Mouse (Mus musculus) adrenal gland, postnatal 14 days (tissue): ENCODE data around the gene Mlph. TPM values are rescaled to one million over a fixed set of nuclear protein-coding genes. Genes with fewer than 3 reads are reported as not detected.
A peak's percentile ranks its signal among the peaks of the same experiment; 100 is the strongest.

Experiments used
- DNase-seq: peaks from one replicate; pipeline ENCODE4 v3.0.0; 2021; ENCODE audit warnings: mixed read lengths
- long read RNA-seq, 2 experiments: library from polyadenylated mRNA; stranded (forward); transcript quantifications; one replicate each; pipeline ENCODE4 v2.0.0; 2021
- total RNA-seq: library from RNA; stranded (reverse); gene quantifications from 2 replicates; pipeline ENCODE4 v1.2.3, GENCODE M21; 2021

Mlph gene
- total RNA-seq = 1.6 and 1.8 TPM in 2 replicates
- long read RNA-seq, experiment 1 = 0 reads
- long read RNA-seq, experiment 2 = 0 reads

GRCm38 (mm10) chr1:90914948-90915569, at the start of gene Mlph:
Gene Mlph, plus strand, starts transcription at chr1:90915085.
- peak; percentile 67 for DNase-seq

GRCm38 (mm10) chr1:90866734-90867133, 48.2 kb upstream of the Mlph start:
- DNase-seq = no peak

DNA sequence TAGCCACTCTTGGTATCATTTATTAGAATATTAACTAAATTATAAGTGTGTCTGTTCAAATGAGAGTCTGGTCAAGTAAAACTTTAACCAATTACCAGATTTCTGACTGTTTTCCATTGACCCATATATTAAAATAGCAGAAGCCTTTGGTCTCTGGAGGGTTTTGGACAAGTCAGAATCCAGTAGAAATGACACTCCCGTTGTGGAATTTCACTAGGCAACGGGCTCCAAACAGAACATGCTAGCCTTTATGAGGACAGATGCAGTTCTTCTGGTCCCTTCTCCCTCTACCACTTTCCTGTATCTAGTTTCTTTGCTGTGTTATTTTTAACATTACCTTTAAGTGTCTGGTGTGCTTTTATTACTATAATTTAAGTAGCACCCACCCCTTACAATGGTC, 44.3 kb upstream of the Mlph start:
- no peak for DNase-seq

DNA sequence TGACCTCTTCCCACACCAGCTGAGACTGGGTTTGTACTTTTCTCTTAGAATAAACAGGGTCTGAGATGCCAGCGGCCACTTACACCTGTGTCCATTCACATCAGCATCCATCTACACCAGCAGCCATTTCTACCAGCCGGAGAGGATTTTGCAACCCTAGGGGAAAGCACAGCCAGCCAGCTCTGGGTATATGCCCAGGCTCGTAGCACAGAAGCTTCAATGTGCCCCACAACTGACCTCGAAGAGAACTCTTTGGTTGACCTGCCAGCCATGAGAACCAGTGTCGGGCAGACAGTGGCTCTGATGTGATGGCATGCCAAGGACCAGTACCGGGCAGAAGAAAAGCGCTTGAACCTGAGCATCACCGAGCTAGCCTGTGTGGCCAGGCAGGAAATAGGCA, 39.5 kb upstream of the Mlph start:
- DNase-seq = peak; percentile 31

DNA sequence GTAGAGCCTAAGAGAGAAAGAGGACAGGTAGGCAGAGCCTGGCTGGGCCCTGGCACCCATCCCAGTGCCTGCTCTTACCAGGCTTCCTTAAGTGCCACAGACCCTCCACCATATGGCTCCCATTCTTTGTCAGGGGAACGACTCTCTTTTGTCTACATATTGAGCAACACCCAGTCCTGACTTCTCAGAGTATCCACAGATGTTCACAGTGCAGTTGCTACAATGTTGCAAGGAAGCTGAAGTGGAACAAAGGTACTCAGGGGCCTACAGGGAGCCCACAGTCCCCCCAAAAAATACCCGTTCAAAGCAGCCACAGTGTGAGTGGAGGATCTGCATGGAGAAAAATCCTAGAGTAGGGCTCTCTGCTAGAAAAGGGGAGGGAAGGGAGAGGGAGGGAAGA, 38.9 kb upstream of the Mlph start:
- DNase-seq = no peak

DNA sequence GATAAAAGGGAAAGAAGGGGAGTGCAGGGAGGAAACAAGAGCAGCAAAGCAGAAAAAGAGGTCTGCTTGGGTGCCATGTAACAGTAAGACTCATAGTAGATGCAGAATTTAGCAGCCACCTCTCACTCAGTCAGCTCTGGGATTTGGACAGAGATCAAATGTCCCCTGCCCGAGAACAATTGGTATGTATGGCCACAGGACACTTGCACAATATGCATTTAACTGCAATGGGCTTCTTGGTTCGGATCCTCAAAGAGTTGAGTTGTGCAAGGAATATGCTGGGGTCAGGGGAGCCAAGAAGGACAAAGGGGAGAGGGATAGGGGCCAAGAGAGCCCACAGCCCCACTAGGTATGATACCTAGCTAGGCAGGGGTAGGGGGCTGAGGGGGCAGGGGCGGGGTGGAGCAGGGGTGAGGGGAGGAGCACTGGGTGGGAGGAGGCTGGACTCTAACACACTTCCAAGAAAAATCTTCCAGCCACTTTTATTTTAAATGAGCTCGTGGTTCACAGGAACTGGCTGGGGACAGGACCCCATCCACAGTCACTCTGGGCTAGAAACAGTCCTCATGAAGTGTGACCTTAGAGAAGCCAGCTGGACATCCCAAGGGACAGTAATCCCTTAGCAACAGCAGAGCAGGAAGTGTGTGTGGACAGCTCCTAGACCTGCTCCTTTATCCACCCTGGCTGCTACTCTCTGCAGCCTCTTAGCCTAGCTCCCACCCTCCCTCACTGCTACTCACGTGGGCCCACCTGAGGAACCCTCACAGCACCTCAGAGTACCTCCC, 38.2 kb upstream of the Mlph start:
- no peak for DNase-seq

DNA sequence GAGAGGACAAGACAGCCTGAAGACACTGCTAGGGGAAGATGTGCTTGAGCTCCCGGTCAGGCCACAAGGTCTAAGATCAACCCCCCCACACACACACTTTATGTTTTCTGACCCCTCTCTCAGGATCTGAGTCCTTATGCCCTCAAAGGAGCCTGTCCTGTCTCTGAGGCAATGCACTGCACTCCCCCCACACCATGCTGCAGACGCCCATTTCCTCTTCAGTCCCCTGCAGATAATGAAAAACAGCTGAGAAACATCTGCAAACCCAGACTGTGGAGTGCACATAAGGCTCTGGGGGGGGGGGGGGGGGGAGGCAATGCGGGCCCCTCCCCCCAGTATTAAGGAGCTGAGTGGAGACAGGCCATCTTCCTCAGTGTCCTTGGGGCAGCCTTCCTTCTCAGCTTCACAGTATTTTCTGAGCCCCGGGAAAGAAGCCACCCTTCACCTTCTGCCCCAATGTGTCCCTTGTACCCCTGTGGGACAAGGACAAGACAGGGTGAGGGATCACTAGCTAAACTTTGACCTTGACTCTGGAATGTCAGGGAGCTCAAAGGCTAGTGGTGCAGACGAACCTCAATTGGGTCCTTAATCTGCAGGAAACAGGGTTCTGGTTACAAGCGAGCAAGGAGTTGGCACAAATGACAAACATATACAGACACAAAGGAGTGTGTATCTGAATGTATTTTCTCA, 29.0 kb upstream of the Mlph start:
- DNase-seq = no peak

DNA sequence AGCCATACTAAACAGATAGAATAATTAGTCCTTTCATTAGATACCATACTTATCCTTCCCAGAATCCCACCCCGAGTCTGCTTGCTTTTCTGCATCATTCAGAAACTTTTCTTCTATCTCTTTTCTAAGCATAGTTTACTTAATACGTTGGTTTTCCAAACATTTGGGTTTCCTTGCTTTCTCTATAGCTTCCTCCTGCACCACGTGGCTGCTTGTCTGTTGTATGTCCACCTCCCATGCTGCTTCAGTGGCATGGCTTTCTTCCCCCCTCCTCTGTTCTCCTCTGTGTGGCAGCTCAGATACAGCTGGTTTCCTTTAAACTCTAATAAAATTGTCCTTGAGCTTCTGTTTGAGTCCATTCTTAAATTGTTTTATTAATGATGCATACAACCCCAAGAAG, 20.4 kb upstream of the Mlph start:
- DNase-seq = no peak

DNA sequence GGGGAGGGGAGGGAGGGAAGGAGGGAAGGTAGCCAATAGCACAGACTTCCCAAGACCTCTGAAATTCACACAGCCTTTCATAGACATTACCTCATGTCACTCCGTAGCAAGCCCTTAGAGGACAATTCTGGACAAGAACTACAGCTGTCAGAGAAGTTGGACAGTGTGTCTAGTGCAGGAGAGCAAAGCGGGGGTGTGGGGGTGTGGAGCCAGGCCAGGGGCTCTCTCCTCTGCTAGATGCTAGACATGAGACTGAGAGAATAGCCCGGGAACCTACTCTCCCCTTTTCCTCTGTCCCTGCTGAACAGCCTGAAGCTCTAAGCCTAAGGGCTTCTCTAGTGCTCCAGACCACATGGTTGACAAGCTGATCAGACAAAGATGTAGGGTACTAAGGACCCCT, 19.9 kb upstream of the Mlph start:
- DNase-seq = no peak

DNA sequence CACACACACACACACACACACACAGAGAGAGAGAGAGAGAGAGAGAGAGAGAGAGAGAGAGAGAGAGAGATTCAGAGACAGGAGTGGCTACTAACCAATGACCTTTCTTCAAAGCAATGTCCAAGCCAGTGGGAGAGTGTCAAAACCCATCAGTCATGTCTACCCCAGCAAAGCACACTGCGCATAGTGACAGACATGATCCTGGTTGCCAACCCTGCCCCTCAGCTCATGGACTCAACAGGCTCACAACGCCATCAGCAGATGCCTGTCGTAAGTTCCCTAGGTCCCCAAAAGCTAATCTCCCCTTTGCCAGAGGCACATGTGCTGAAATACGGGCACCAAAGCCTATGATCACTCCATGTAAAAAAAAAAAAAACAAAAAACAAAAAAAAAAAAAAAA, 18.6 kb upstream of the Mlph start:
- no peak for DNase-seq

GRCm38 (mm10) chr1:90896741-90897361, 18.0 kb upstream of the Mlph start:
- DNase-seq = peak; percentile 65

DNA sequence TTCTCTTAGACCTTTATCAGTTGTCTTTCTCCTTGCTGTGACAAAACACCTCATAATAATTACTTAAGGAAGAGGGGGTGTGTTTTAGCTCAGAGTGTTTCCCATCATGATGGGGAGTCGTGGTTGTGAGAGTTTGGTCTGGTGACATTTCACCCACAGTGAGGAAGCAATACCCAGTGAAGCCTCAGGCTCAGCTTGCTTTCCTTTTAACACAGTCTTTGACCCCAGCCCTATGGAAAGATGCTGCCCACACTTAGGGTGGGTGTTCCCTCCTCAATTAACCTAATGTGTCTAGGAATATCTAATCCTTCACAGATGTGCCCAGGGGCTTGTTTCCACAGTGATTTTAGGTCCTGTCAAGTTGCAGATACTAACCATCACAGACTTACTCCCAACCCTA, 16.9 kb upstream of the Mlph start:
- no peak for DNase-seq

DNA sequence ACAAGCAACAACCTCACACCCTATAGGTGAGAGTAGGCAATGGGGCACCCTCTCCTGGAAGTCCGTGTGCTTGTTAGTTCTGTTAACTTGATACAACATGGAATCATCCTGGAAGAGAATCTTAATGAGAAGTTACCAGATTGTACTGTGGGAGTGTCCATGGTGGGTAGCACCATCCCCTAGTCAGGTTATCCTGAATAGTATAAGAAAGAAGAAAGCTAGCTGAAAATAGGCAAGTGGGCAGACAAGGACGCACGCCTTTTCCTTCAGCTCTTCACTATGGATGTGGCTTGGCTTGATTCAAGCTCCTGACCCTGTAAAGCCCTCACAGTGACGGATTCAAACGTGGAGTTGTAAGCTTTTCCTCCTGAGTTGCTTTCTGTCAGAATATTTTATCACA, 15.1 kb upstream of the Mlph start:
- DNase-seq = no peak

DNA sequence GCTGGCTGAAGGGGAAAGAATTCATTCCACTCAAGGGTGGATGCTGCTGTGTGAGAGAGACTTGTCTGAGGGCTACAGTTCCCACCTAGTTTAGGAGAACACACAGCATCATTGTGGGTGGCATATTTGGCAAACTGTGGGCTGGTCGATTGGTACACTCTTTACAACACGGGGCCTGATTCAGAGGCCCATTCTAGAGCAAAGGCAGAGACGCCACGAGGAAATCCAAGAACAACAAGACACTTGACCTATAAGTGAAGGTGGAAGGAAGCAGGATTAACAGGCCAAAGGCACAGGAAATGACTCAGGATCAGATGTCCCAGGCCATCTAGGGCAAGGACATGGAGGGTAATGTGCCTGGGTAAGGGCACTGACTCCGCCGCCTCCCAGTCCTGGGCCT, 14.5 kb upstream of the Mlph start:
- DNase-seq = no peak

- DNase-seq = no peak
Observed at GRCm38 (mm10) chr1:90901246-90901645, 13.6 kb upstream of the Mlph start.

DNA sequence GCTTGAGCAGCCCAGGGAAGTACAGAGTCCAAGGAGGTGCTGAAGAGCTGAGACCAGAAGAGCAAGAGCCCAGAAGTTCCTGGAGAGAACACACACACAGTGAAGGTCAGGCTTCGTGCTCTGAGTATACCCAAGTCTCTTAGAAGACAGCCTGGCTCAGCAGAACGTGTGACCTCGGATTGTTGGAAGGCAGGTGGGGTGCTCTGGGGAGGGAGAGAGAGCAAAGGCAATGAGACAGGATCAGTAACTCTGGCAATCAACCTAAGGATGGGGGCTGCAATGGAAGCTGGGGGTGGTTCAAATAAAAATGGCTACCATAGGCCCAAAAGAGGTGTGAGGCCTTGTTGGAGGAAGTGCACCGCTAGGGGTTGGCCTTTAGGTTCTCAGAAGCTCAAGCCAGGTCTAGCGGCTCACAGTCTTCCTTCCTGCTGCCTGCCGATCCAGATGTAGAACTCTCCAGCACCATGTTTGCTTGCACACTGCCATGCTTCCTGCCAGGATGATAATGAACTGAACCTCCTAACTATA, 13.1 kb upstream of the Mlph start:
- no peak for DNase-seq

DNA sequence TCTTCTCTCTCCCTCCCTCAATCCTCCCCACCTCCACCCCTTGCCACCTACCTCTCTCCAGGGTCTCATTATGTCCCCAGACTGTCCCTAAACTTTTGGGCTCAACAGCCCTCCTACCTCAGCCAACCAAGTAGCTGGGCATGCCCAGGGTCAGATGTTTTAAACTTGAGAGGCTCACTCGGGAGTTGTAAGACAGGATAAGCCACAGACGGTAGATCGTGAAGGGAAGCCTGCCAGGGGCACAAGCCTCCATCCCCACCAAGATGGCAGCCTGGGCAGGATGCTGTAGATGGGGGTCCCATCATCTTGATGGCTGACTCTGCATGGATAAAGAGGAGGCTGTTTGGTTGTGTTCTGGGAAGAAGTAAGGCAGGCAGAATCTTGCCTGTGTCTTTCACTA, 12.1 kb upstream of the Mlph start:
- DNase-seq = no peak

GRCm38 (mm10) chr1:90903211-90903945, 11.5 kb upstream of the Mlph start:
- no peak for DNase-seq

DNA sequence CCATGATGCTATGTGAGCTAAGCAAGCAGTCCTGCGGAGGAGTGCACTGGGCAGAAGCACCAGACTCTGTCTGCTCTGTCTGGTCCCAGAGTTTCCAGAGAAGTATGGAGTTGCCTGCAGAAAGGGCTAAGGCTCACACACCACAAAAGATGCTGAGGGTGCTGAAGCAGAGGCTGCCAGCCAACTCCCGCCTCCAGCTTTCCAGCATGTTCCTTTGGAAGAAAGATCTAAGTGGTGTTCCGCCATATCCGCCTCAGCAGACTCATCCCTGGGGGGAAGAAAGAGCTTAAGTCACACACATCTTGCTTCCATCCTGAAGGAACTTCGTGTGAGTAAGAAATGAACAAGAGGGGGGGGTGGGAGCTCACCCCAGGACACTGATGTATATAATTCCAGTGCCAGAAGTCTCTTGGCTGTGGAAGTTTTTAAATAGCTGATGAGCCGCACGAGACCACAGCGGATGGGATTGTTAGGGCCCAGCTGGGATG, 10.9 kb upstream of the Mlph start:
- DNase-seq = no peak

DNA sequence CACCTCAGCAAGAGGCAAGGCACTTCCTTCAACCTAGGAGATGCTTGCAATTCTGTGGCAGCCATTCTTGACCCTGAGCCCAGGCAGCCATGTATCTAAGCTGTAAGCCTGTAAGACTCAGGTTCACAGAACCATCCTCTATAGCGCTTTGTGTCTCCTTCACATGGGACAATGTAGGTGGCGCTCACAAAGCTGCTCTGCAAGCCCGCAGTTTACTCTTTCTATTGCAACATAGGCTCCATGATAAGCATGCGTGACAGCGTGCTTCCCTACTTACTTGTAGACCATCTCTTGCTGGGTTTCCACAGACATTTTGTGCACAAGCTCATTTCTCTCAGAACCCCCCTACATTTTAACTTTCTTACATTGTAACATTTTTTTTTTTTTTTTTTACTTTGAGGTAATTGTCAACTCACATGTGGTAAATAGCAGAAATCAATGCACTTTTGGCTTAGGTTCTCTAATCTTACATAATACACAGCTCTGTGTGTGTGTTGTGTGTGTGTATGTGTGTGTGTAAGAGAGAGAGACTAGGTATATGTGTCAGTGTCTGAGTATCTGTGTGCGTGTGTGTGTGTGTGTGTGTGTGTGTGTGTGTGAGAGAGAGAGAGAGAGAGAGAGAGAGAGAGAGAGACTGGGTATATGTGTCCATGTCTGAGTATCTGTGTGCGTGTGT, 10.0 kb upstream of the Mlph start:
- no peak for DNase-seq

DNA sequence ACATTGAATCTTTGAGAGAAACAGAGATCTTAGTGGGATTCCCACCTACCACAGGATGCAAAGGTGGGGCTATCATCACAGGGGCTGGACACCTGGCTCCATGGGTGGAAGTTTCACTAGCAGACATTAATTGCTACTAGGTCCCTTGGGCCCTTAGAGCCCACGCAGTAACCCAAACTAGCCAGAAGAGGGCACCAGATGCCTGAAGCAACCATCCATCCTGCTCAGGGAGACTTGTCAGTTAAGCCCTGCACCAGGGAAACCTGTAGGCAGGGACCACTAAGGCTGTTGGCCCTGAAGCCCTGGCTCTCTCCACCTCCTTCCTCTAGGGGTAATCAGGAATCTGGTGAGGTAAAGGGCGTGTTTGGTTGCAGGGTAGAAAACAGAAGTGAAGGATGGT, 8.5 kb upstream of the Mlph start:
- peak; percentile 62 for DNase-seq
